Mouse (Mus musculus): ENCODE results near the gene B4galt5. TPM values are rescaled to one million over a fixed set of nuclear protein-coding genes. Genes with fewer than 3 reads are reported as not detected.

Gene B4galt5
- polyA plus RNA-seq, 1 experiment, result 28.3 TPM

DNA sequence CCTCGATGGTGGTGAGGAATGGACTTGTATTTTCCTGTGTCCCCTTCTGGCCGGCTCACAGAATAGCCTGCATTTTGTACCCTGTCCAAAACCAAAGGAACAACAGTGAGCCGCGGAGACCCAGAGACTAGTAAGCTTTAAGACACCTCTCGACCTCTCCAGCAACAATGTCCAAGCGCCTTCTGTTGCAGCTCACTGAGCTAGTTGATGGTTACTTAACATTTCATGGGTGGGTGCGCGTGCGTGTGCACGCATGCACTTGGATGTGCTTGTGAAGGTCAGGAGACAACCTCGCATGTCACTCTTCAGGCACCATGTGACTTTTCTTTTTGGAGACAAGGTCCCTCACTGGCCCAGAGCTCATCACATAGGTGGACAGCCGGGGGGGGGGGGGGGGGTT is 47.0 kb downstream of the B4galt5 start:
- Histone ChIP-seq H3K27ac (ENCODE audit: insufficient read depth, low read length) (no peak overlapping the region), H3K4me3 (ENCODE audit: insufficient read depth, low read length) (no peak overlapping the region), H3K4me1 (ENCODE audit: control insufficient read depth, insufficient read depth, low read length) (no peaks in the 10 kb centered on the region)
- TF ChIP-seq CTCF (IDR thresholded peaks at IDR 0.05; ENCODE audit: borderline replicate concordance, insufficient read depth, low read length) (no peak), POLR2A (IDR thresholded peaks at IDR 0.05; ENCODE audit: low read depth, low read length) (no peak)

- Histone ChIP-seq H3K27ac (ENCODE audit: insufficient read depth, low read length) (no peak overlapping the region), H3K4me3 (ENCODE audit: insufficient read depth, low read length) (no peak overlapping the region), H3K4me1 (ENCODE audit: control insufficient read depth, insufficient read depth, low read length) (no peaks in the 10 kb centered on the region)
- TF ChIP-seq POLR2A (IDR thresholded peaks at IDR 0.05; ENCODE audit: low read depth, low read length) (no peak), CTCF (IDR thresholded peaks at IDR 0.05; ENCODE audit: borderline replicate concordance, insufficient read depth, low read length) (no peak)
Observed at GRCm38 (mm10) chr2:167301601-167302000, 47.4 kb downstream of the B4galt5 start.

- Histone ChIP-seq H3K27ac (ENCODE audit: insufficient read depth, low read length) (no peak overlapping the region), H3K4me3 (ENCODE audit: insufficient read depth, low read length) (no peak overlapping the region), H3K4me1 (ENCODE audit: control insufficient read depth, insufficient read depth, low read length) (no peaks in the 10 kb centered on the region)
- TF ChIP-seq CTCF (IDR thresholded peaks at IDR 0.05; ENCODE audit: borderline replicate concordance, insufficient read depth, low read length), result no peak
- TF ChIP-seq POLR2A (IDR thresholded peaks at IDR 0.05; ENCODE audit: low read depth, low read length), result no peak
Observed at GRCm38 (mm10) chr2:167300943-167301497, 48.0 kb downstream of the B4galt5 start.

GRCm38 (mm10) chr2:167299861-167300667 is 48.9 kb downstream of the B4galt5 start:
- TF ChIP-seq CTCF (IDR thresholded peaks at IDR 0.05; ENCODE audit: borderline replicate concordance, insufficient read depth, low read length) (no peak), POLR2A (IDR thresholded peaks at IDR 0.05; ENCODE audit: low read depth, low read length) (no peak)
- Histone ChIP-seq H3K4me1 (ENCODE audit: control insufficient read depth, insufficient read depth, low read length) (no peaks in the 10 kb centered on the region), H3K27ac (ENCODE audit: insufficient read depth, low read length) (no peak overlapping the region), H3K4me3 (ENCODE audit: insufficient read depth, low read length) (no peak overlapping the region)

DNA sequence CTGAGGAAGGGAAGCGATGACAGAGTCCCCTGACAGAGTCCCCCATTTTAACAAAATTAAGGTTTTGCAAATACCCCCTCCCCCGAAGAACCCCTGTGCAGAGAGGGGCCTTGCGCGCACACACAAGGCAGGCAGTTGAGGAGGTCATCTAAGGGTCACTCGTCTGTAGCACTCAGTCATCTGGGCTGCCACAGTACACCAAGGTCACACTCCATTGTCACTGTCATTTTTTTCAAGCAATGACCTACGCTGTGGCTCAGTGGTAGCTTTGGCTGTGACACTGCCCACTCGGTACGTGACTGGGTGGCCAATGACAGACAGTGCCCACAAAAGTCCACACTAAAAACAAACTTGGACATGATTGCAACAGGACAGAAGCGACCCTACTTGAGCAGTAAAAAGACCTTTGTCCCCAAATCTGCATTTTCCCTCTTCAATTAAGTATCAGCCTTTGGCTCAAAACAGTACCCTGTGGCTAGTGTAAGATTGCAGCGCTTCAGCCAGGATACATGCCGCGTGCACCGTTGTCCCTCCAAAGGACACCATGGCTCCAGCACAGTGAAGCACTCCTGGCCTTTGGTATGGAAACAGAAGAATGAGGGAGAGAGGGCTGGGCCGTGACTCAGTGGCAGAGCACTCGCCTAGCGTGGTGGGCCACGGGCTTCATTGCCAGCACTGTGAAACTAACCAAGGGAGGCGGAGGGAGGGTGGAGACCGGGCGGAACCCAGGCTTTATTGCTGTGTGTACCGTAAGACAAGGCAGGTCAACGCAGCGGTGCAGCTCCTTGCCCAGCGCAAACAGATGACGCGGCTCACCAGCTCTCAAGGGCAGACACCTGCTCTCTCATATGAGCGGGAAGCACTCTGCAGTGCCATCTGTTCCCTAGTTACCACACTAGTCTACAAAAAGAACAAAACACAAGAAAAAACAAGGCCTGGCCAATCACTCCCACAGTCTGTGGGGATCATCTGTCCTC is 50.0 kb downstream of the B4galt5 start:
- no peak overlapping the region for H3K27ac ChIP-seq (ENCODE audit: insufficient read depth, low read length)
- TF ChIP-seq CTCF (IDR thresholded peaks at IDR 0.05; ENCODE audit: borderline replicate concordance, insufficient read depth, low read length), result no peak
- TF ChIP-seq POLR2A (IDR thresholded peaks at IDR 0.05; ENCODE audit: low read depth, low read length), result no peak
- no peak overlapping the region for H3K4me3 ChIP-seq (ENCODE audit: insufficient read depth, low read length)
- no peaks in the 10 kb centered on the region for H3K4me1 ChIP-seq (ENCODE audit: control insufficient read depth, insufficient read depth, low read length)

GRCm38 (mm10) chr2:167297985-167298384 is 51.0 kb downstream of the B4galt5 start:
- no peak overlapping the region for H3K4me3 ChIP-seq (ENCODE audit: insufficient read depth, low read length)
- H3K4me1 ChIP-seq (ENCODE audit: control insufficient read depth, insufficient read depth, low read length), result no peaks in the 10 kb centered on the region
- no peak for TF ChIP-seq CTCF (IDR thresholded peaks at IDR 0.05; ENCODE audit: borderline replicate concordance, insufficient read depth, low read length)
- no peak for TF ChIP-seq POLR2A (IDR thresholded peaks at IDR 0.05; ENCODE audit: low read depth, low read length)
- no peak overlapping the region for H3K27ac ChIP-seq (ENCODE audit: insufficient read depth, low read length)

DNA sequence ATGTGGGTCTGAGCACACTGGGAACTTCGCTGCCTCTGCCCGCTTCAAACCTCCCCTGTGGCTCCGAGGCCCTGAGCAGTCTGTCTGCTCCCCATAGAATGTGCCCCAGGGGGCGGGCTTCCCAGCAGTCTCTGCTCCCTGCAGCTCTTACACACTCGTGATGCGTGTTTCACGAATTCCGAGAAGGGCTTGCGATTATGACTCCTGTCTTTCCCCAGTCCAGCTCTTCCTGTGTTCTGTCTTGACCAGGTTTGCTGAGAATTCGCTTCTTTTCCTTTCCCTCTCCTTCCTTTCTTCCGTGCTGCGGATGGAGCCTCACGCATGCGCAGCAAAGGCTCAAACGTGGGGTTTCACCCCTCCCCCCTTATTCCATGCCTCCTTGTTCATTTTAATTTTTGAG is 54.1 kb downstream of the B4galt5 start:
- TF ChIP-seq POLR2A (IDR thresholded peaks at IDR 0.05; ENCODE audit: low read depth, low read length) (no peak), CTCF (IDR thresholded peaks at IDR 0.05; ENCODE audit: borderline replicate concordance, insufficient read depth, low read length) (no peak)
- no peak overlapping the region for H3K4me3 ChIP-seq (ENCODE audit: insufficient read depth, low read length)
- no peak overlapping the region for H3K27ac ChIP-seq (ENCODE audit: insufficient read depth, low read length)

DNA sequence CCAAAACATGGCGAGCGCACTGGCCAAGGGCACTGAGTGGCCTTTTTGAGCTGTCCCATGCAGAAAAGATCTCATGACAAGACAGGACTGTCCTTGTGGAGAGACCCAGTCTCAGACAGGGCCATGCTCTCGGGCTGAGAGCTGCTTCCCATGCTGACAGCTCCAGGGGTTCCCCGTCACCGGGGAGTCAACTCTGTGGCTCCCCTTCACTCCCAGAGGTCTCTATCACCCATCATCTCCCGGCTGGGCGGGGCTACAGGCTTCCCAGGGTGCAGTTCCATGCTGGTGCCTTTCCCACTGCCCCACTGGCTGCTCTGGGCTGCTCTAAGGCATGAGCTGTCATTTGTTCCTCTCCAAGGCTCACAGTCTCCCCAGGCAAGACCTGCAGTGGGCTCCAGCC is 54.8 kb downstream of the B4galt5 start:
- Histone ChIP-seq H3K4me1 (ENCODE audit: control insufficient read depth, insufficient read depth, low read length) (no peaks in the 10 kb centered on the region), H3K4me3 (ENCODE audit: insufficient read depth, low read length) (no peak overlapping the region), H3K27ac (ENCODE audit: insufficient read depth, low read length) (no peak overlapping the region)
- no peak for TF ChIP-seq POLR2A (IDR thresholded peaks at IDR 0.05; ENCODE audit: low read depth, low read length)
- no peak for TF ChIP-seq CTCF (IDR thresholded peaks at IDR 0.05; ENCODE audit: borderline replicate concordance, insufficient read depth, low read length)

More for the DNA sequence above, 54.1 kb downstream of the B4galt5 start:
- no peaks in the 10 kb centered on the region for H3K4me1 ChIP-seq (ENCODE audit: control insufficient read depth, insufficient read depth, low read length)

DNA sequence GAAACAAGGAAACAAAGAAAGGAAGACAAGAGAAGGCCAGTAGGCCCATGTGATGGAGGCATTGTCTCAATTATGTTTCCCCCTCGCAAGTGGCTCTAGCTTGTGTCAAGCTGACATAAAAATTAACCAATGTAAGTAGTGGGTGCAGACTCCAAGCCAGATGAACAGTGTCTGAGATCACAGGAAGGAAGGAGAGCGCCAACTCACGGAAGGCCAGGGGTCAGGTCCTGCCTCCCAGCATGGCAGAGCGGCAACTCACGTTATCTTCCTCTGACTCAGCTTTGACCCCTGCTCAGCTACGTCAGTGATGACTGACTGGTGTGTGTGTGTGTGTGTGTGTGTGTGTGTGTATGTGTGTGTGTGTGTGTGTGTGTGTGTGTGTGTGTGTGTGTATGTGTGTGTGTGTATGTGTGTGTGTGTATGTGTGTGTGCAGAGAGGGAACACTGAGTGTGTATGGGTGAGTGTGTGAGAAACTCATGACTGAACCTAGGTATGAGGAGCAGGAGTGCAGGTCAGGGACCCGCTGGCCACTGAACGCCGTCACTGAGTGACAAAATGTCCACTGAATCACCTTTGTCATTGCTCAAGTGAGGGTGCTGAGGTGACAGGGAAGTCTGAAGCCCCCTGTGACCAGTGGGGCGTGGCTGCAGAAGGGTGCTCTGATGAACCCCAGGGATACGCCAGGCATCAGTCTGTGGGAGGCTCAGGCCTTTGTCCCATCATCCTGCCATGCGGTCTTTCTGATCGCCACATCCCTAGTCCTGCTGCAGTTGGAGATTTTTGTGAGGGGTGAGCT is 55.5 kb downstream of the B4galt5 start:
- H3K27ac ChIP-seq (ENCODE audit: insufficient read depth, low read length), result no peak overlapping the region
- H3K4me1 ChIP-seq (ENCODE audit: control insufficient read depth, insufficient read depth, low read length), result no peaks in the 10 kb centered on the region
- H3K4me3 ChIP-seq (ENCODE audit: insufficient read depth, low read length), result no peak overlapping the region
- no peak for TF ChIP-seq CTCF (IDR thresholded peaks at IDR 0.05; ENCODE audit: borderline replicate concordance, insufficient read depth, low read length)
- TF ChIP-seq POLR2A (IDR thresholded peaks at IDR 0.05; ENCODE audit: low read depth, low read length), result no peak

Data from embryonic fibroblast, embryonic 13.5 days (primary cell).